Mouse (Mus musculus): ENCODE measurements around the gene Kpnb1. TPM values are rescaled to one million over a fixed set of nuclear protein-coding genes. Genes with fewer than 3 reads are reported as not detected.

The Kpnb1 gene
- total and polyA plus RNA-seq, 2 experiments from 2014 or later, result 26.1 to 97.9 TPM

GRCm38 (mm10) chr11:97127470-97128223 lies 60.0 kb downstream of the Kpnb1 start:
- Histone ChIP-seq H3K4me2 (ENCODE audit: low read depth, low read length) (peak overlapping the region; percentile 84), H3K9ac (replicated peaks; ENCODE audit: low read length) (peak overlapping the region; percentile 56; the same call in 1 of the 2 replicates), H3K27me3 (ENCODE audit: insufficient read depth, low read length) (no peaks in the 10 kb centered on the region), H3K9me3 (ENCODE audit: low read length) (no peaks in the 10 kb centered on the region), H3K36me3 (ENCODE audit: insufficient read depth, low read length) (no peaks in the 10 kb centered on the region), H3K27ac (no peak overlapping the region), H3K4me1 (ENCODE audit: insufficient read depth, low read length) (no peaks in the 10 kb centered on the region; the same call in 1 of the 2 replicates), H3K4me3 (ENCODE audit: low read length) (peak overlapping the region; percentile 39)
- no peak for TF ChIP-seq CTCF (IDR thresholded peaks at IDR 0.05; ENCODE audit: low read depth)
- DNase-seq (ENCODE audit: low spot score) (no peak), ATAC-seq (0 out of 2 replicates have a peak, but pooled peaks have one; percentile 1)
- WGBS, result 23% methylated on average over 19 of the region's 19 CpGs

DNA sequence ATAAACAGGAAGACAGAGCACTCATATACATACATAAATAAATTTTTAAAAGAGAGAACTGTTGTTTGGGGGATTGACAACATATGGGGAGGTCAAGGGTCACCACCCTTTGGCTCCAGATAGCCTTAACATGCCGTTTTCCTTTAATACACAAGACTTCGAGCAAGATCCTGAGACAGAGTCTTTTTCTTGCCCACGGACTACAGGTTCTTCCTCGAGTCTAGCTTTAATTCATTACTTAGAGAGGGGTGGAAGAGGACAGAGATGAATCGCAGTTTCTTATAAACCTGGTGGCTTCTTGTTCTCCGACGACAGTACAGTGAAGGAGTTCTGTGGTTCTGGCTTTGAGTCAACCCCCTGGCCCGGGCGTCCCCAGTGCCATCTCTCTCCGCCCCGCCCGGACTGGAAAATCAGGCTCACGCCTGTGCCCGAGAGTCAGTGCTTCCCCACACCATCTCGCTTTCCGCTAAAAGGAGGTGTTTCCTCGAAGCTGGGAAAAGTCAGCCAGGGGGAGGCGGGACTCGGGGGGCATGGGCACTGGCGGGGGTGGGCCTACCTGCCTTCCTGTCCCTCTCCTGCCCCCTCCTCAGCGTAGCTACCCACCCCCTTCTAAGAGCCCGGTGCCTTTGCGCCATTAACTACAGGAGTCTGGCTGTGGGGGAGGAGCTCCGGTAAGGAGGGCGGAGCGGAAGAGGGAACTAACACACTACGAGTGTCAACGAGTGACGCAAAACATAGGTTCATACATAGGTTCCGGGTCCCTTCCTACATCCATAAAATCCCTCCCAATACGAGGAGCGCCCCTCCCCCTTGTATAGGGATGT lies 60.8 kb downstream of the Kpnb1 start:
- DNase-seq (ENCODE audit: low spot score) (peak; percentile 46), ATAC-seq (peak; percentile 76)
- no peak overlapping the region for H3K27ac ChIP-seq
- H3K4me1 ChIP-seq (ENCODE audit: insufficient read depth, low read length), result no peaks in the 10 kb centered on the region; the same call in 1 of the 2 replicates
- H3K9ac ChIP-seq (replicated peaks; ENCODE audit: low read length), result peak overlapping the region; percentile 56
- WGBS, result 3% methylated on average over 32 of the region's 32 CpGs
- H3K27me3 ChIP-seq (ENCODE audit: insufficient read depth, low read length), result no peaks in the 10 kb centered on the region
- no peaks in the 10 kb centered on the region for H3K36me3 ChIP-seq (ENCODE audit: insufficient read depth, low read length)
- TF ChIP-seq CTCF (IDR thresholded peaks at IDR 0.05; ENCODE audit: low read depth), result no peak
- peak overlapping the region; percentile 39 for H3K4me3 ChIP-seq (ENCODE audit: low read length)
- H3K9me3 ChIP-seq (ENCODE audit: low read length), result no peaks in the 10 kb centered on the region
- H3K4me2 ChIP-seq (ENCODE audit: low read depth, low read length), result peak overlapping the region; percentile 84

DNA sequence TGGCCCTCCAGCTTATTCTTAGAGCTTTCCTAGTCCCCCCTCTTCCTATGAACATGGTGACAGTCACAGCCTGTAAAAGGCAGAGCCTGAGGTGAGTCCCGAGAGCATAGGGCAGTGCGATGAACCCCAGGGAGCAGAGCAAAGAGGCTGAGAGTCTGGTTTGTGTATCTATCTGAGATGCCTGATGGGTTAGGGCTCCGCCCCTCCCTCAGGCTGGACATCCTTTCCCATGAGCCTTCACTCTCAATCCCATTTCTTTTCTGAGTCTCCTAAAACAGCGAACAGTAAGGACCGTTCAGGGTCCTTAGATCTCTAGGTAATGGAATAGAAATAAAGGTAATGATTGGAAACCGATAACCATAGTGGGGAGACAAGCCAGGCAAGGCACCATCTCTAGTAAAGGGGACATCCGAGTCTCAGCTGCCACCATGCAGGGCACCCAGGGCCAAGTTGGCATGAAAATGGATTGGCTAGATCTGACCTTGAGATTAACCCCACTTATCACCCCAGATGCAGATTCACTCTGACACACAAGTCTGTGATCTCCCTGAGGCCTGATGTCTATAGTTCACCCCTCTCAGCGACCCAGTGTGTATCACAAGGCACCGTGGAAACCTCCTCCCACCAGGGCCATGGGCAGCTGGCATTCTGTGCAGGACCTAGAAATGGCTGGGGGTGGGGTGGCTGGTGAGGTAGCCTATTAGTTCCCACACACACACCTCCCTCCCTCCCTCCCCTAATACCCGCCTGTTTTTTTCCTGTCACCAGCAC lies 63.2 kb downstream of the Kpnb1 start:
- no peaks in the 10 kb centered on the region for H3K36me3 ChIP-seq (ENCODE audit: insufficient read depth, low read length)
- WGBS, result 56% methylated on average over 10 of the region's 10 CpGs
- no peak for TF ChIP-seq CTCF (IDR thresholded peaks at IDR 0.05; ENCODE audit: low read depth)
- no peak for DNase-seq (ENCODE audit: low spot score)
- no peaks in the 10 kb centered on the region for H3K9me3 ChIP-seq (ENCODE audit: low read length)
- H3K4me3 ChIP-seq (ENCODE audit: low read length), result no peak overlapping the region
- no peak overlapping the region for H3K4me2 ChIP-seq (ENCODE audit: low read depth, low read length)
- no peaks in the 10 kb centered on the region; the same call in 1 of the 2 replicates for H3K4me1 ChIP-seq (ENCODE audit: insufficient read depth, low read length)
- H3K27me3 ChIP-seq (ENCODE audit: insufficient read depth, low read length), result no peaks in the 10 kb centered on the region
- ATAC-seq, result no peak
- no peak overlapping the region for H3K9ac ChIP-seq (replicated peaks; ENCODE audit: low read length)
- H3K27ac ChIP-seq, result no peak overlapping the region

GRCm38 (mm10) chr11:97123282-97123890 lies 64.3 kb downstream of the Kpnb1 start:
- Histone ChIP-seq H3K9ac (replicated peaks; ENCODE audit: low read length) (no peak overlapping the region), H3K27me3 (ENCODE audit: insufficient read depth, low read length) (no peaks in the 10 kb centered on the region), H3K4me3 (ENCODE audit: low read length) (no peak overlapping the region), H3K36me3 (ENCODE audit: insufficient read depth, low read length) (no peaks in the 10 kb centered on the region), H3K4me1 (ENCODE audit: insufficient read depth, low read length) (no peaks in the 10 kb centered on the region; the same call in 1 of the 2 replicates), H3K4me2 (ENCODE audit: low read depth, low read length) (no peak overlapping the region), H3K27ac (no peak overlapping the region), H3K9me3 (ENCODE audit: low read length) (no peaks in the 10 kb centered on the region)
- ATAC-seq (no peak), DNase-seq (ENCODE audit: low spot score) (no peak)
- 20% methylated on average over 11 of the region's 11 CpGs for WGBS
- TF ChIP-seq CTCF (IDR thresholded peaks at IDR 0.05; ENCODE audit: low read depth), result peak; percentile 57

- DNase-seq (ENCODE audit: low spot score) (peak; percentile 17), ATAC-seq (no peak)
- Histone ChIP-seq H3K4me3 (ENCODE audit: low read length) (no peak overlapping the region), H3K9me3 (ENCODE audit: low read length) (no peaks in the 10 kb centered on the region), H3K27me3 (ENCODE audit: insufficient read depth, low read length) (peaks cover 8% of the 10 kb centered on the region; the same call in 1 of the 2 replicates), H3K27ac (no peak overlapping the region), H3K9ac (replicated peaks; ENCODE audit: low read length) (no peak overlapping the region), H3K36me3 (ENCODE audit: insufficient read depth, low read length) (no peaks in the 10 kb centered on the region), H3K4me2 (ENCODE audit: low read depth, low read length) (no peak overlapping the region), H3K4me1 (ENCODE audit: insufficient read depth, low read length) (no peaks in the 10 kb centered on the region)
- TF ChIP-seq CTCF (IDR thresholded peaks at IDR 0.05; ENCODE audit: low read depth), result no peak
- WGBS, result 61% methylated on average over 3 of the region's 3 CpGs
These were observed 67.0 kb downstream of the Kpnb1 start for GRCm38 (mm10) chr11:97120641-97121040.

DNA sequence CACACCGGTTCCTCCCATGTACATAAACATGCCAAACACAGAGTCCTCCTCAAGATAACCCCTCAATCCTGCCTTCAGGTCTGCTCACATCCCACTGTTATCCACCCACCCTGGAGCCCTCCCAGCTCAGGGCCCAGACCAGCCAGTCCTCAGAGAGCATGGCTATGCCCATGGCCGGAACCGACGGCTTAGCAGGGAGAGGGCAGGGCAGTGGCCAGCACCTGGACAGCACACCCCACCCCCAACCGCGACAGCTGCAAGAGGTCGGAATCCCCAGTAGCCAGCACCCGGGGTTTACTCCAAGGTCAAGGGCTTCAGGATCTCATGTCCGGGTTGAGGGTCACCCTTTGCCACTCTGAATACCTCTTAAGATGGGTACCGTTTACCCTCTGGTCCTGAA lies 67.5 kb downstream of the Kpnb1 start:
- Histone ChIP-seq H3K9ac (replicated peaks; ENCODE audit: low read length) (no peak overlapping the region), H3K36me3 (ENCODE audit: insufficient read depth, low read length) (no peaks in the 10 kb centered on the region), H3K27me3 (ENCODE audit: insufficient read depth, low read length) (peaks cover 12% of the 10 kb centered on the region; the same call in 1 of the 2 replicates), H3K4me1 (ENCODE audit: insufficient read depth, low read length) (no peaks in the 10 kb centered on the region), H3K27ac (no peak overlapping the region), H3K4me2 (ENCODE audit: low read depth, low read length) (no peak overlapping the region), H3K4me3 (ENCODE audit: low read length) (no peak overlapping the region), H3K9me3 (ENCODE audit: low read length) (no peaks in the 10 kb centered on the region)
- no peak for ATAC-seq
- no peak for TF ChIP-seq CTCF (IDR thresholded peaks at IDR 0.05; ENCODE audit: low read depth)
- DNase-seq (ENCODE audit: low spot score), result no peak
- WGBS, result 53% methylated on average over 10 of the region's 10 CpGs

Data from hindbrain, postnatal 0 days (tissue).